Mouse (Mus musculus) hindbrain, postnatal 0 days (tissue): ENCODE measurements around the gene Rdm1. TPM values are rescaled to one million over a fixed set of nuclear protein-coding genes. Genes with fewer than 3 reads are reported as not detected.

Experiments used
- ATAC-seq: fragments of 200-750 bp; cut with Nextera tagmentation; 2 replicates; pipeline ENCODE4 v1.8.0; 2017; ENCODE audit warnings: mild to moderate bottlenecking, moderate TSS enrichment, moderate library complexity
- DNase-seq: peaks from one replicate; pipeline ENCODE4 v3.0.0-alpha.2; 2015; ENCODE audit warnings: low spot score
- H3K27ac ChIP-seq: fragments of 300-500 bp; sonication (generic); 2 replicates; pipeline ENCODE4 v1.5.1; 2014; ENCODE audit warnings: mild to moderate bottlenecking
- H3K27me3 ChIP-seq: fragments of 300-500 bp; sonication (generic); 2 replicates; pipeline ENCODE4 v1.6.1; 2014; ENCODE audit warnings: low read length, mixed read lengths; ENCODE audit not compliant: insufficient read depth
- H3K36me3 ChIP-seq: fragments of 300-500 bp; sonication (generic); 2 replicates; pipeline ENCODE4 v1.6.1; 2014; ENCODE audit warnings: low read length, mixed read lengths; ENCODE audit not compliant: insufficient read depth
- H3K4me1 ChIP-seq: fragments of 300-500 bp; sonication (generic); 2 replicates; pipeline ENCODE4 v1.6.1; 2014; ENCODE audit warnings: antibody characterized with exemption, low read length, mixed read lengths; ENCODE audit not compliant: insufficient read depth
- H3K4me2 ChIP-seq: fragments of 300-500 bp; sonication (generic); 2 replicates; pipeline ENCODE4 v1.6.1; 2014; ENCODE audit warnings: low read depth, mild to moderate bottlenecking, low read length, moderate library complexity, mixed read lengths
- H3K4me3 ChIP-seq: fragments of 300-500 bp; sonication (generic); 2 replicates; pipeline ENCODE4 v1.5.1; 2014; ENCODE audit warnings: low read length
- H3K9ac ChIP-seq: fragments of 300-500 bp; sonication (generic); replicated peaks from 2 replicates; pipeline ENCODE4 v1.6.1; 2014; ENCODE audit warnings: mild to moderate bottlenecking, low read length, moderate library complexity, mixed read lengths
- H3K9me3 ChIP-seq: fragments of 300-500 bp; sonication (generic); 2 replicates; pipeline ENCODE4 v1.6.1; 2016; ENCODE audit warnings: low read length, mixed read lengths
- CTCF ChIP-seq: IDR thresholded peaks from 2 replicates; pipeline ENCODE4 v1.5.1; 2016; ENCODE audit warnings: antibody characterized with exemption, control low read depth, low read depth
- WGBS: fragments of 180-500 bp; shearing (Covaris S2); extraction: QIAGEN DNeasy Blood & Tissue Kit; methylation state at CpG from one replicate; pipeline ENCODE4 v1.1.7; 2014; 5-methylcytosine and 5-hydroxymethylcytosine counted together
- polyA plus RNA-seq: library from polyadenylated mRNA; unstranded; fragments of >200 nt; fragmentation: Nextera tagmentation; extraction: Ambion mirVana; gene quantifications from 2 replicates; pipeline ENCODE4 v1.2.1, GENCODE M21; 2015
- total RNA-seq: library from RNA; depleted of rRNA; stranded (reverse); fragments of >200 nt; gene quantifications from 2 replicates; pipeline ENCODE4 v1.2.3, GENCODE M21; 2014; rRNA removed

Rdm1 gene
- total and polyA plus RNA-seq, 2 experiments from 2014 or later: 13.8 to 15.2 TPM

DNA sequence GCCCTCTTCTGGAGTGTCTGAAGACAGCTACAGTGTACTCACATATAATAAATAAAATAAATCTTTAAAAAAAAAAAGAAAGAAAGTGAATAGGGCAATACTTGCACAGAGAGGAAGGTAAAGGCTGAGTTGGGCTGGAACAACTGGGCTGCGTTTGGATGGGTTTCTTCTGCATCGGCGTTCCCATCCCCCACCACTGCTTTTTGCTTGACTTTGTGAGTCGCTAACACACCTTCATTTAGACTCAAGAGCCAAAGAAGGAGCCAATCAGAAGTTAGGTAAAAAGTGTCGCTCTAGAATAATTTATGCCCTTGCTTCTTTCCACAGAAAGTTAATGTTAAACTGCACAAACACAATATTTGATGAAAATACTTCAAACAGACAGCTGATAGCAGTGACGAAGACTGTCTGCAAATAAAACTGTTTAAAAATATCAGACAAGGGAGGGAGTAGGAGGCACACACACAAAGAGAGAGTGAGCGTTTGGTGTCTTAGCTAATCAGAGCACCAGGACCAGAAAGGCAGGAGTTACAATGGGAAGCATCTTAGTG, 55.5 kb downstream of the Rdm1 start:
- H3K4me2 ChIP-seq: no peak overlapping the region
- no peak for TF ChIP-seq CTCF
- no peaks in the 10 kb centered on the region for H3K27me3 ChIP-seq
- DNase-seq (no peak), ATAC-seq (no peak)
- H3K9ac ChIP-seq: no peak overlapping the region
- 81% methylated on average over 7 of the region's 7 CpGs for WGBS
- no peaks in the 10 kb centered on the region for H3K9me3 ChIP-seq
- no peaks in the 10 kb centered on the region for H3K36me3 ChIP-seq
- H3K27ac ChIP-seq: no peak overlapping the region
- peaks cover 11% of the 10 kb centered on the region; the same call in 1 of the 2 replicates for H3K4me1 ChIP-seq
- no peak overlapping the region for H3K4me3 ChIP-seq

Other genes with a start within 250 kb of the Rdm1 start
- 62.5 and 69.4 TPM in 2 replicates for gene Aarsd1, start 209.6 kb upstream of the Rdm1 start, total RNA-seq
- gene Aarsd1, start 209.6 kb upstream of the Rdm1 start, polyA plus RNA-seq: 89.9 and 91.6 TPM in 2 replicates
- 2.2 TPM in 1 of 2 replicates, not detected in the other for gene Gm27029, start 202.4 kb upstream of the Rdm1 start, total RNA-seq
- 4.7 and 6.4 TPM in 2 replicates for gene Gm27029, start 202.4 kb upstream of the Rdm1 start, polyA plus RNA-seq
- 11.6 and 12.4 TPM in 2 replicates for gene Rundc1, start 202.1 kb upstream of the Rdm1 start, total RNA-seq
- gene Rundc1, start 202.1 kb upstream of the Rdm1 start, polyA plus RNA-seq: 21.4 and 22.7 TPM in 2 replicates
- gene Ptges3l, start 201.9 kb upstream of the Rdm1 start, total RNA-seq: 0.31 and 0.58 TPM in 2 replicates
- 3.8 and 4.6 TPM in 2 replicates for gene Ptges3l, start 201.9 kb upstream of the Rdm1 start, polyA plus RNA-seq
- 535 and 538 TPM in 2 replicates for gene Rpl27, start 184.9 kb upstream of the Rdm1 start, total RNA-seq
- gene Rpl27, start 184.9 kb upstream of the Rdm1 start, polyA plus RNA-seq: 276 and 282 TPM in 2 replicates
- 3.9 and 4.2 TPM in 2 replicates for gene Ifi35, start 178.8 kb upstream of the Rdm1 start, total RNA-seq
- gene Ifi35, start 178.8 kb upstream of the Rdm1 start, polyA plus RNA-seq: 5.3 and 5.8 TPM in 2 replicates
- gene Rnd2, start 162.2 kb upstream of the Rdm1 start, total RNA-seq: 103 and 140 TPM in 2 replicates
- 143 and 154 TPM in 2 replicates for gene Rnd2, start 162.2 kb upstream of the Rdm1 start, polyA plus RNA-seq
- 290 and 295 TPM in 2 replicates for gene Vat1, start 161.0 kb upstream of the Rdm1 start, total RNA-seq
- 106 and 114 TPM in 2 replicates for gene Vat1, start 161.0 kb upstream of the Rdm1 start, polyA plus RNA-seq
- 6.7 and 8.5 TPM in 2 replicates for gene Brca1, start 75.2 kb upstream of the Rdm1 start, total RNA-seq
- 2.3 and 2.4 TPM in 2 replicates for gene Brca1, start 75.2 kb upstream of the Rdm1 start, polyA plus RNA-seq
- 93.6 and 152 TPM in 2 replicates for gene Nbr1, start 75.0 kb upstream of the Rdm1 start, total RNA-seq
- gene Nbr1, start 75.0 kb upstream of the Rdm1 start, polyA plus RNA-seq: 53.9 and 55.9 TPM in 2 replicates
- gene Tmem106a, start 45.0 kb upstream of the Rdm1 start, total RNA-seq: 2.6 and 5.2 TPM in 2 replicates
- gene Tmem106a, start 45.0 kb upstream of the Rdm1 start, polyA plus RNA-seq: 5.1 and 5.3 TPM in 2 replicates
- not detected in 2 replicates for gene Gm11634, start 27.9 kb upstream of the Rdm1 start, total RNA-seq
- not detected in 2 replicates for gene Gm11634, start 27.9 kb upstream of the Rdm1 start, polyA plus RNA-seq
- gene Arl4d, start 38.3 kb downstream of the Rdm1 start, total RNA-seq: 5.7 and 6.5 TPM in 2 replicates
- 6.2 TPM in 2 replicates for gene Arl4d, start 38.3 kb downstream of the Rdm1 start, polyA plus RNA-seq
- gene Dhx8, start 105.7 kb downstream of the Rdm1 start, total RNA-seq: 19.0 and 24.1 TPM in 2 replicates
- gene Dhx8, start 105.7 kb downstream of the Rdm1 start, polyA plus RNA-seq: 25.6 and 30.6 TPM in 2 replicates
- 47.7 and 56.9 TPM in 2 replicates for gene Etv4, start 158.2 kb downstream of the Rdm1 start, total RNA-seq
- 22.5 and 30.2 TPM in 2 replicates for gene Etv4, start 158.2 kb downstream of the Rdm1 start, polyA plus RNA-seq